Mouse (Mus musculus) bone marrow, adult 2 months (tissue): ENCODE results near the gene Esrrg.

Experiments
- CTCF ChIP-seq: fragments of 200-500 bp; IDR thresholded peaks from 2 replicates; pipeline ENCODE4 v1.5.1; 2011; ENCODE audit warnings: low read length, control low read depth; ENCODE audit not compliant: control insufficient read depth, insufficient read depth
- POLR2A ChIP-seq: fragments of 200-500 bp; IDR thresholded peaks from 2 replicates; pipeline ENCODE4 v1.6.1; 2011; ENCODE audit warnings: low read depth, mild to moderate bottlenecking, control low read depth, low read length, borderline replicate concordance; ENCODE audit not compliant: control insufficient read depth

DNA sequence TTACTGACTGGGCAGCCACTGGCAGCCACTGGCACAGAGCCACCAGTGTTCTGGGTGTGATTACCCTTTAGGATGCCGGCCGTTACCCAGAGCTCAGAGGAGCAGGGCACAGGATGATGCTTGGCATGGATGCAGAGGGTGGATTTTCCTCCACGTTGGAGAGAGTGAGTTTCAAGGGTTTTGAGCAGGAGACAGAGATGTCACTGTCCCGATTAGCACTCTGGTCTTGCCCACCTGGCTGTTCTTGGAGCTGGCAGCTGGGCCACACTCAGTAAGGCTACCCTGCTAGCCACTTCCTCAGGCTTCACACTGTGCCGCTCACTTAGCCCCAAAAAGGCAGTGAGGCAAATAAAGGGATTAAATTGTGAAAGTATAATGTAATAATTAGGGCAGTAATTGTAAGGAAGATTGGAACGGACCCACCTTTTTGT lies 438.1 kb downstream of the Esrrg start:
- TF ChIP-seq CTCF (no peak), POLR2A (no peak)
